Mouse (Mus musculus): Measurements from ENCODE around the gene Lct. TPM values are rescaled to one million over a fixed set of nuclear protein-coding genes. Genes with fewer than 3 reads are reported as not detected.
"Not testable (repeated sequence)": the region's sequence is repeated elsewhere in the genome, so short reads cannot be mapped to it uniquely, and the experiment has no call there.

Lct gene
- polyA plus RNA-seq, 1 experiment from 2014 or later, result 0.09 TPM

DNA sequence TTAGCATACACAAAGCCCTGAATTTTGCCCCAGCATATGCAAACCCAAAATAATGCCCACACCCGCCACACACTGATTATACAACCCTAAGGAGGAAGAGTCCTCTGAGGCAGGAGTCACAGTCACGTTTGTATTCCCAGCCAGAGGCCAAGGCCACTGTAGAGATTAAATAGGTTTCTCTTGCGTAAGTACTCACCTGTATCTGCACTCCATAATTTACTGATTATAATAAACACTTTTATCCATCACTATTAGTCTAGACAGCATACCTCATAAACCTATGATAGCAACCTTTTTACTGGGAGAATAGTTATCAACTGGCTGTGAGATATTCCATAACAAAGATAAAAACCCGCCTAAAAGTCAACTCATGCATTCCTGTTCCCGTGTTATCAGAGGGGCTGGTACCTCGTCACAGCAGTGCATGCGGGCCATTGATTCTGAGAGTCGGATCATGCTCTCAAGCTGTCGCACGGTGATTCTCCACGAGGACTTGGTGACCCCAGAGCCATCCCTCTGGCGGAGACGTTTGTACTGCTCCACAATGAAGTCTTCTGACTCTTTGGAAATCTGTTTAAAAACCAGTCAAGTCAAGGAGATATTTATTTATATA is 9.7 kb upstream of the Lct start:
- Histone ChIP-seq H3K4me3 (no peak overlapping the region), H3K4me1 (no peaks in the 10 kb centered on the region), H3K36me3 (peaks cover 76% of the 10 kb centered on the region), H3K9me3 (no peaks in the 10 kb centered on the region), H3K27ac (no peak overlapping the region), H3K4me2 (no peak overlapping the region), H3K9ac (no peak overlapping the region), H3K27me3 (no peaks in the 10 kb centered on the region)
- ATAC-seq (ENCODE audit: insufficient number of reproducible peaks, low FRiP score, low TSS enrichment, low read depth), result no peak
- 91% methylated on average over 13 of the region's 13 CpGs for WGBS

- Histone ChIP-seq H3K27me3 (no peaks in the 10 kb centered on the region), H3K9ac (no peak overlapping the region), H3K27ac (no peak overlapping the region), H3K36me3 (peaks cover 83% of the 10 kb centered on the region), H3K4me2 (no peak overlapping the region), H3K4me1 (no peaks in the 10 kb centered on the region), H3K9me3 (no peaks in the 10 kb centered on the region), H3K4me3 (no peak overlapping the region)
- WGBS, result 91% methylated on average over 1 of the region's 1 CpGs
- ATAC-seq (ENCODE audit: insufficient number of reproducible peaks, low FRiP score, low TSS enrichment, low read depth), result no peak
Observed at GRCm38 (mm10) chr1:128330313-128330712, 2.2 kb upstream of the Lct start.

DNA sequence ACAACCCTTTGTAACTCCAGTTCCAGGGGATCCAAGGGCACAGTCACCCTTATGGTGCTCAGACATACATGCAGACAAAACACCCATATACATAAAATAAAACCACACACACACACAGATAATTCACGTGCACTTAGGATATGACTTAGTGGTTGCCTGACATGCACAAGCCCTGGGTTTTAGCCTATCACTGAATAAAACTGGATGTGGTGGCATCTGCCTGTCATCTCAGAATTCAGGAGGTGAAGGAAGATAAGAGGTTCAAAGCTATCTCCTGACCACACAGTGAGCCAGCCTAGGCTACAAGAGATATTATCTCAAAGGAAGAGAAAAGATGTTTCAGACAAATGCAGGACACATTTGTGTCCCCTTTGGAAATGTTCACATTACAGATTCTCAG is 953 bp downstream of the Lct start:
- no peak overlapping the region for H3K27ac ChIP-seq
- H3K36me3 ChIP-seq, result peaks cover 53% of the 10 kb centered on the region
- ATAC-seq (ENCODE audit: insufficient number of reproducible peaks, low FRiP score, low TSS enrichment, low read depth), result no peak
- 89% methylated on average over 1 of the region's 1 CpGs for WGBS
- H3K4me1 ChIP-seq, result no peaks in the 10 kb centered on the region
- no peak overlapping the region for H3K9ac ChIP-seq
- H3K27me3 ChIP-seq, result no peaks in the 10 kb centered on the region
- no peak overlapping the region for H3K4me3 ChIP-seq
- H3K4me2 ChIP-seq, result no peak overlapping the region
- H3K9me3 ChIP-seq, result no peaks in the 10 kb centered on the region

DNA sequence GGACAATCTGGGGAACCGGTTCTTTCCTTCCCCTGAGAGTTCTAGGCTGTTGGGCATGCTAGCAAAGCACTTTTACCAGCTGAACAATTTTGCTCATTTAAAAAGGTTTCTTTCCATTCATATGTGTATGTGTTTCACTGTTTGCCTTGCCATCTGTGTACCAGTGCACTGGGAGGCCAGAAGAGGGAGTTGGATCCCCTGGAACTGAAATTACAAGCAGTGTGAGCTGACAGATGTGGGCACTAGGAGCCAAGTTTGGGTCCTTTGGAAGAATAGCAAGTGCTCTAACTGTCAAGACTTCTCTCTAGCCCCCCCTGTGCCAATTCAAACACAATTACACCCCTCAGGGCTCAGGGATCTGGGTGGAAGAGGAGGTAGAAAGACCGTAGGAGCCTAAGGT is 3.3 kb downstream of the Lct start:
- H3K4me1 ChIP-seq, result no peaks in the 10 kb centered on the region
- no peak for ATAC-seq (ENCODE audit: insufficient number of reproducible peaks, low FRiP score, low TSS enrichment, low read depth)

GRCm38 (mm10) chr1:128323026-128323643 is 5.0 kb downstream of the Lct start:
- no peaks in the 10 kb centered on the region for H3K9me3 ChIP-seq
- H3K4me3 ChIP-seq, result no peak overlapping the region
- ATAC-seq (ENCODE audit: insufficient number of reproducible peaks, low FRiP score, low TSS enrichment, low read depth), result no peak
- H3K27ac ChIP-seq, result no peak overlapping the region
- 95% methylated on average over 8 of the region's 8 CpGs for WGBS
- peaks cover 16% of the 10 kb centered on the region for H3K36me3 ChIP-seq
- H3K9ac ChIP-seq, result no peak overlapping the region
- H3K4me1 ChIP-seq, result no peaks in the 10 kb centered on the region
- H3K4me2 ChIP-seq, result no peak overlapping the region
- no peaks in the 10 kb centered on the region for H3K27me3 ChIP-seq

More for the DNA sequence above, 3.3 kb downstream of the Lct start:
- Histone ChIP-seq H3K4me3 (no peak overlapping the region), H3K4me2 (no peak overlapping the region), H3K36me3 (peaks cover 31% of the 10 kb centered on the region), H3K27ac (no peak overlapping the region), H3K27me3 (no peaks in the 10 kb centered on the region), H3K9me3 (no peaks in the 10 kb centered on the region), H3K9ac (no peak overlapping the region)
- 79% methylated on average over 2 of the region's 2 CpGs for WGBS

DNA sequence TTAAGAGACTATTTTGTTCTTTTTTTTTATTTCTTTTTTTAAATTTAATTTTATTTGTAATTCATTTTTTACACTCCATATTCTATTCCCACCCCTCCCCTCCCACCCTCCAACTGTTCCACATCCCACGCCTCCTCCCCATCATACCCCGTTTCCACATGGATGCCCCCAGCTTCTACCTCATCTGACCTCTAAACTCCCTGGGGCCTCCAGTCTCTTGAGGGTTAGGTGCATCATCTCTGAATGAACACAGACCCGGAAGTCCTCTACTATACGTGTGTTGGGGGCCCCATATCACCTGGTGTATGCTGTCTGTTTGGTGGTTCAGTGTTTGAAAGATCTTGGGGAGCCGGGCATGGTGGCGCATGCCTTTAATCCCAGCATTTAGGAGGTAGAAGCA is 8.9 kb downstream of the Lct start:
- not testable (repeated sequence) for H3K9ac ChIP-seq; H3K36me3 ChIP-seq; H3K27ac ChIP-seq; H3K9me3 ChIP-seq; H3K4me1 ChIP-seq; ATAC-seq (ENCODE audit: insufficient number of reproducible peaks, low FRiP score, low TSS enrichment, low read depth); H3K4me3 ChIP-seq; H3K4me2 ChIP-seq; H3K27me3 ChIP-seq
- WGBS, result 85% methylated on average over 6 of the region's 6 CpGs

- 68% methylated on average over 4 of the region's 4 CpGs for WGBS
- H3K4me3 ChIP-seq, result no peak overlapping the region
- no peak for ATAC-seq (ENCODE audit: insufficient number of reproducible peaks, low FRiP score, low TSS enrichment, low read depth)
Observed at GRCm38 (mm10) chr1:128314665-128315064, 13.5 kb downstream of the Lct start.

DNA sequence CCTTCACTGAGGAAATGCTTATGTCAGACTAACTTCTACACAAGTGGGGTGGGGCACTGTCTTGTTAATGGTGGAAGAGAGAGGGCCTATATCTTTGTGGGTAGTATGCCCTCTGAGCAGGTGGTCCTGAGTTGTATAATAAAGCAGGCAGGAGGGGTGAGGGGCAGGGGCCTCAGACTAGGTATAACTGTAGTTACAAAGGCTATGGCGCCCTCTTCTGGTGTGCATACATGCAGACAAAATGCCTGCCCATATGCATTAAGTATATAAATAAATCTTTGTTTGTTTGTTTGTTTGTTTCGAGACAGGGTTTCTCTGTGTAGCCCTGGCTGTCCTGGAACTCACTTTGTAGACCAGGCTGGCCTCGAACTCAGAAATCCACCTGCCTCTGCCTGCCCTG is 19.1 kb downstream of the Lct start:
- Histone ChIP-seq H3K4me3 (no peak overlapping the region), H3K4me2 (no peak overlapping the region), H3K9me3 (no peaks in the 10 kb centered on the region), H3K4me1 (no peaks in the 10 kb centered on the region), H3K27me3 (no peaks in the 10 kb centered on the region), H3K36me3 (no peaks in the 10 kb centered on the region), H3K27ac (no peak overlapping the region), H3K9ac (no peak overlapping the region)
- ATAC-seq (ENCODE audit: insufficient number of reproducible peaks, low FRiP score, low TSS enrichment, low read depth), result no peak
- WGBS, result 75% methylated on average over 3 of the region's 3 CpGs

More at GRCm38 (mm10) chr1:128314665-128315064, 13.5 kb downstream of the Lct start:
- no peaks in the 10 kb centered on the region for H3K36me3 ChIP-seq
- H3K9me3 ChIP-seq, result no peaks in the 10 kb centered on the region
- H3K27me3 ChIP-seq, result no peaks in the 10 kb centered on the region
- no peaks in the 10 kb centered on the region for H3K4me1 ChIP-seq
- H3K4me2 ChIP-seq, result no peak overlapping the region
- H3K27ac ChIP-seq, result no peak overlapping the region
- no peak overlapping the region for H3K9ac ChIP-seq

- Histone ChIP-seq H3K9ac (no peak overlapping the region), H3K27me3 (no peaks in the 10 kb centered on the region), H3K4me3 (no peak overlapping the region), H3K9me3 (no peaks in the 10 kb centered on the region), H3K4me2 (no peak overlapping the region), H3K4me1 (no peaks in the 10 kb centered on the region), H3K36me3 (peaks cover 2% of the 10 kb centered on the region; the same call in 1 of the 2 replicates), H3K27ac (no peak overlapping the region)
- no peak for ATAC-seq (ENCODE audit: insufficient number of reproducible peaks, low FRiP score, low TSS enrichment, low read depth)
- 94% methylated on average over 16 of the region's 16 CpGs for WGBS
Observed at GRCm38 (mm10) chr1:128303900-128304299, 24.2 kb downstream of the Lct start.

DNA sequence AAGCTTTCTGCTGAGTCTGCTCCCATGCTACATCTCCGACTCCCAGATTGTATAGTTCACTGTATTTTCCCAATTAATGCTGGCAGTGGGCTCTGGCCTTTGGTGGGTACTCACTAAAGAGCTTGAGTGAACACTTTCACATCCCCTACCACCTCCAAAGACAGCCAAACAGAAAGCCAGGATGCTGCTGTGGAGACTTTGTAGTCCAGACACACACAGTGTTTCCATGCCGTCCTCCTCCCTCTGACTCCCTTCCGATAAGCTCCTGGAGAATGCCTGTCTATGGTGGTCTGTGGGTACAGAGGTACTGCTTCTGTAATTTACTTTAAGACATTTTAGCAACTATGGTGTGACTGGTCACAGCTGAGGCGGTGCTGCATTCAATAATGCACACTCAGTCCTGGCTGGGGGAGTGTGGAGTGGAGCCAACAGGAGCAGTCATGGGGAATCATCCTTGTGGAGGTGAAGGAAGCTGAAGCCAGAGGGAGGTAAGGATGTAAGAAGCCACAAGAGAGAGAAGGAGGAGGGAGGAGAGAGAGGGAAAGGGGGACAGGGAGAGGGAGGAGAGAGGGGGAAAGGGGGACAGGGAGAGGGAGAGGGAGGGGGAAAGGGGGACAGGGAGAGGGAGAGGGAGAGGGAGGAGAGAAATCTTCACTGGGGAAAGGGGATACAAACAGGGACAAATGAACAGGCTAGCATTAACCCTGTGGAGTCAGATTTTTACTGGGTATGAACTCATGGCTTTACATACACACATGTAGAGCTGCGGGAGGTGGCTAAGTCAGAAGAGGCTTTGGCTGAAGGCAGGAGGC is 32.2 kb downstream of the Lct start:
- Histone ChIP-seq H3K9me3 (no peaks in the 10 kb centered on the region), H3K9ac (no peak overlapping the region), H3K4me2 (no peak overlapping the region), H3K27me3 (no peaks in the 10 kb centered on the region), H3K4me3 (no peak overlapping the region), H3K4me1 (no peaks in the 10 kb centered on the region), H3K27ac (no peak overlapping the region), H3K36me3 (peaks cover 1% of the 10 kb centered on the region; the same call in 1 of the 2 replicates)
- 60% methylated on average over 5 of the region's 5 CpGs for WGBS
- ATAC-seq (ENCODE audit: insufficient number of reproducible peaks, low FRiP score, low TSS enrichment, low read depth), result no peak

DNA sequence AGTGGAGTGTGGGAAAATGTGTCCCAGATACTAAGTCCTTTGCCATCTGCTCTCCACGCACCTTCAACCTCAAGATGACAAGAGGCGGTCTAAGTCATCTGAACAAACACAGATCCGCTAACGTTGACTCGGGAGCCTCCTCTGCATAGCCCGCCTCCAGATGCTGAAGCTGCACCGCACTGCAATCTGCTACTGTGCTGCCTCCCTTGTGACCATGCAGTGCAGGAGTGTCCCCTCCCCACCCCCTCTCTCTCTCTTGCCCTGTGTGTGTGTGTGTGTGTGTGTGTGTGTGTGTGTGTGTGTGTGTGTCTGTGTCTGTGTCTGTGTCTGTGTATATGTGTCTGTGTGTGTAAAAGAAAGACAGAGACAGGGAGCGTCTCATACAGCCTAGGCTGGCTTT is 32.8 kb downstream of the Lct start:
- no peak overlapping the region for H3K27ac ChIP-seq

DNA sequence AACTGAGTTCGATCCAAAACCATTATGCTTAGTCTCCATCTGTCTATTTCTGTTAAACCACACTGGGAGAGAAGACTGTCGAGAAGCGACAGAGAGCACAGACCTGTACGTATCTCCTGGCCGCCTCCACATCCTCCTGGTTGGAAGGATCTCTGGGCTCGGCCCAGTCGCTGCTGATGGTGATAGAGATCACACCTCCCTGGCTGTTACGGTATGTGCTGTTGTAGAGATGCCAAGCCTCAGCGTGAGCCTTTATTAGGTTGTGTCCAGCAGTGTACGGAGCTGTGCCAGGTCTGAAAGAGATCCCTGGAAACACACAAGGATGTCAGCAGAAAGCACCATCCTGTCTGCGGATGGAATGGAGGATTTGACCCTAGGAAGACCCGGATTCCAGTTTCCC is 34.6 kb downstream of the Lct start:
- Histone ChIP-seq H3K9ac (no peak overlapping the region), H3K9me3 (no peaks in the 10 kb centered on the region), H3K27me3 (no peaks in the 10 kb centered on the region), H3K36me3 (no peaks in the 10 kb centered on the region), H3K27ac (no peak overlapping the region), H3K4me2 (no peak overlapping the region), H3K4me1 (no peaks in the 10 kb centered on the region), H3K4me3 (no peak overlapping the region)
- WGBS, result 83% methylated on average over 12 of the region's 12 CpGs
- no peak for ATAC-seq (ENCODE audit: insufficient number of reproducible peaks, low FRiP score, low TSS enrichment, low read depth)

More for the DNA sequence above, 32.8 kb downstream of the Lct start:
- Histone ChIP-seq H3K4me3 (no peak overlapping the region), H3K4me1 (no peaks in the 10 kb centered on the region), H3K9me3 (no peaks in the 10 kb centered on the region), H3K9ac (no peak overlapping the region), H3K27me3 (no peaks in the 10 kb centered on the region), H3K36me3 (no peaks in the 10 kb centered on the region), H3K4me2 (no peak overlapping the region)
- 76% methylated on average over 8 of the region's 8 CpGs for WGBS
- ATAC-seq (ENCODE audit: insufficient number of reproducible peaks, low FRiP score, low TSS enrichment, low read depth), result no peak

All from limb, embryonic 15.5 days (tissue).